Mouse (Mus musculus) layer of hippocampus, postnatal 10 days (tissue): ENCODE measurements around the gene Pus10. TPM values are rescaled to one million over a fixed set of nuclear protein-coding genes. Genes with fewer than 3 reads are reported as not detected.

ENCODE experiments used
- DNase-seq, 2 experiments: peaks; one replicate each; pipeline ENCODE4 v3.0.0; 2021; ENCODE audit warnings: low spot score in 2 of 2
- long read RNA-seq: library from polyadenylated mRNA; stranded (forward); transcript quantifications from one replicate; pipeline ENCODE4 v2.0.0, GENCODE M21; 2023
- total RNA-seq, 2 experiments: library from RNA; stranded (reverse); gene quantifications; 2 replicates each; pipeline ENCODE4 v1.2.3; 2021

Gene Pus10
- 10 to 100 TPM; 13.7 to 21.0 TPM for total RNA-seq
- long read RNA-seq, partial matches to known transcripts: 1 of 5 reads
- long read RNA-seq, other reads (novel, unspliced or antisense): 3 of 5 reads

DNA sequence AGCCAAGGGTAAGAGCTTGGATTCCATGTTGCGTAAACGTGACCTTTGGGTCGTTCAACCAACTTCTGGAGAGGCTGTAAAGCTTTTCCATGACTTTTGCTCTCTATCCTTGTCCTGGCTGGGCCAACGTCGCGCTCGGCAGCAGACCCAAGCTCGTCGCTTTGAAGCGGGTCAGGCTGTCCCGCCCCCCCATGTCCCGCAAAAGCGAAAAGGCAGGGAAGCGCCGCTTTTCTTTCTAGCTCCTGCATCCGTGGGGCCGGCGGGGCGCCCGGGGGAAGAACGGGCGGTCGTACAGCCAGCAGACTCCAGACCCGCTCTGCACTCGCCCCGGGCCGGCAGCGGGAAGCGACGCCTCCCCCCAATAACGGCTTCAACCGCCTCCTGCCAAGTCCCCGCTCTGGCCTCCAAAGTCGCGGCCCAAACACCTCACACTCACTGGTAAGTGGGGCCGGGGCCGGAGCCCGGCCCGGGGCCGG lies at the start of gene Pus10:
TSS of gene Pus10 (plus strand) at position 364 of the 476 bp plus-strand sequence.
- no peak for DNase-seq

DNA sequence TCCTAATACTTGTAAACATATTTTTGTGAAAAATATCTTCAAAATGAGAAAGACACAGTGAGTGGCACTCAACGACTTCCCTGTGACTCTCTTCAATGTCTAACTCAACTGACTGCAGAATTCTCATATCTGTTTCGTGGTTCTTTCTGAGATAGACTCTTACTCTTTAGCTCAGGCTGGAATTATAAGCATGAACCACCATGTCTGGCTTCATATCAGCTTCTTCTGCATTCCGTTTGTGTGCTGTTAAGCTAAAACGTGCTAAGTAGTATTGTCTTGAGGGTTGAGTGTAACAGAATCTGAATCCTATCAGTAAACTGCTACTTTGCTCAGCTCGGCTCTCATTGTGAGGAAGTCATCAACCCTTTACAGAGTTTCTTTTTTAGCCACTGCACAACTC lies 46.5 kb upstream of the Pus10 start:
- DNase-seq: no peak

DNA sequence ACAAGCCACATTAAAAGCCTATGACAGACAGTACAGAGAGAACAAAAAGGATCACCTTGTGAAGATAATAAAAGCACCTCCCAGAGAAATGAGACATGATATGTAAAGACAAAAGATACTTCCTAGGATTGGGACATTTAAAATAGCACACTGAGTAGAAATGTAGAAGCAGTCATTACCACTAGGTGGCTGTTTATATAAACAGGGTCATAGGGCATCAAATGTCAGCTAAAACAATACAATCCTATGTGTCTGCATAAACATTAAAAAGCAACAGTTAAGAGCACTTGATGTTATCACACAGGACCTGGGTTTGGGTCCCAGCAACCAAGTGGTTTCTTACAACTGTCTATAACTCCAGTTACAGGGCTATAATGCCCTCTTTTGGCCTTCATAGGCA lies 34.8 kb upstream of the Pus10 start:
- no peak for DNase-seq

DNA sequence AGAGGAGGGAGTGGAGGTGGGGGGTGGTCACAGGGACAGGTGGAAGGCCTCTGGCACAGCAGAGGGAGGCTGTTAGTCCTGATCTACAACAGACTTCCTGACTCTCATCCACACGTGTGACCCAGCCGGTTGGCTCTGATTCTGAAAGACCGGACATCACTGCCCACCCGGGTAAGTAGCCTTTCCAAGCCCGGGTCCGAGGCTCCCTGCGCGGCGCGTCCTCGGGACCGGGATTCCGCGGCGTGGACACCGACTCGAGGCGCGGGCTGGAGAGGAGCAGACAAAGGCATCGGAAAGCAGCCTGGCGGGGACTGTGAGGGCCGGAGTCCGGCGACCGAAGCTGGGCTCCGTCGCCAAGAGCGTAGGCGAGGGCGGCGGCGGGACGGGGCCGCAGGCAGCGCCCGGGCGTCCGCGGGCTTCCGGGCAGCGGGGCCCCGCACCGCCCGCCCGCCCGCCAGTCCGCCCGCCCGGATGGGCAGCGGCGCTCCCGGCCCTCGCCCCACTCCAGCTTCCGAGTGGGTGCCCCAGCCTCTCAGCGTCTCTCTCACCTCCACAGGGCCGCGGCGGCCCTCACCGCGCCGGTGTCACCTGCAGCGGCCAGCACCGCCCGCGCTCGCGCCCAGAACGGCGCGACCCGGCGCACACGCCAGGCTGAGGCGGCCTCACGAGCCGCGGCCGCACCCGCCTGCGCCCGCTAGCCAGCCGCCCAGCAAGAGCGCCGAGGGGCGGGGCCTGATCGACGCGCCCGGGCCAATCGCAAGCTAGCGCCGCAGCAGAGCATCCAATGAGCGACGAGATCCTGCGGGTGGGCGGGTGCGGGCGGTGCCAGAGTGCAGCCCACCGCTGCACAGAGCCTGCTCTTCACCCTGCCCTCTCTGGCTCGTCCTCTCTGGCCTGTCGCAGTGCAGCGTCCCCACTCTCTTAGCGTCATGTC lies 32.3 kb upstream of the Pus10 start, which contains the start of gene 0610010F05Rik:
TSS of gene 0610010F05Rik (minus strand) at position 695 of the 934 bp plus-strand sequence.
- peak; percentile 74 to 83 for DNase-seq

DNA sequence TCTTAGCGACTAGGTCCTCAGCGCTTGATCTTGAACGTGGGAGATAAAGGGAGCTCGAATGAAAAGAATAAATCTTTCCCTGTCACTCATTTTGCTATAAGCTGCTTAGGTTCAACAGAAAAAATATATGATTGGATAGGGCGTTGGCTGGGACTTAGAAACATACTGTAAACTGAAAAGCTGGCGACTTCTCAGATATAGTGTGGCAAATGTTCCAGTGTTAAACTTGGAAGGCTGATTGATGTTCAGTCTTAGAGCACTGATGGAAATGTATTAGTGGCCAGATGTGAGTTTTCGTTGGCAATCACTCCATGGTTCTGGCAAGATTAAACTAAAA lies 31.6 kb upstream of the Pus10 start:
- DNase-seq: no peak

DNA sequence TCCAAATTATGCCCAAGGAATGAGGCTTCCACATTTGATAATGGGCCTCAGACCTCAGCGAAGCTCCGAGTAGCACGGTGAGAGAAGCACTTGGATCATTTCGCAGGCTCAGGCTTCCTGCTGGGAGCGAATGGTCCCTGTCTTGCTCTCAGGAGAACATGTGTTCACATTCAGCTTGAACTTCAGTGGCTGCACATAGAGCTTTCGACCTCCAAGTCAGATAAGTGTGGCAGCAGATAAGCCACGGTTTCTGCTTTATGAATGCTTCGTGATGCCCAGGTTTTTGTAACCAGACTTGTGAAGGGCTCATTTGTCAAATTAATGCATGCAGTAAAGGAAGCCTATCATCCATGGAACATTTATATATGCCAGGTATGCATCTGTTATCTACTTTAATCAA lies 30.9 kb upstream of the Pus10 start:
- DNase-seq: no peak

DNA sequence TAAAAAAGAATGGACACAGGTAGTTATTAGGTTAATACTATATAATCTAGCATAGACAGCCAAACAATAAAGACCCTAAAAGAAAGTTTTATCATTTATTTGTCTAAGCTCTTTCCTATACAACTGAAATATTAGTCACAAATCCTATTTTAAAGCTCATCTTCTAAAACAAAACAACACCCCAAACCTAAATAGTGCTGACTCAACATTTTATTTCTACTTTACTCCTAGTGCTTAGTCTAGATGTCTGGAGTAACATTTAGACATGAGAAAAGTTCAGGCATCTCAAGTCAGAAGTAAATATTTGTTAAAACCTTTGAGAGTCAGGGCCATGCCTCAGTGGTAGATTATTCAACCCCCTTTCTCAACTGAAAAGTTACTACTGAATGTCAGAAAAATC lies 18.0 kb upstream of the Pus10 start:
- DNase-seq: no peak

DNA sequence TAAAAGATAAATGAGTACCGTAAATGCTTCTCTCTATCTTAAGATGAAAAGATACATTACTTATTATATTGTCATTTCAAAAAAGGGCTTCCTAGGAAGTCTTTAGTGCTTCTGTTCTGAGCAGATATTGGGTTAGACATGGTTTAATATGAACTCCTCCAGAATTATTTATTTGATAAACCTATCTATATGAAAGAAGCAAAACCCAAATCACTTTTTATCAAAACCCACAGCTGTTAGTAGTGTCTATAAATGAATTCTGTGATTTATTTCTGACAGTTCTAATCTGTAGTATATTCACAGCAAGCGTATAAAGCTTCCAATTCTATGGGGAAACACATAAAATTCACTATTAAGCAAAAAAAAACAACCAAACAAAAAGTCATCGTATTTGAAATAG lies 17.6 kb upstream of the Pus10 start:
- no peak for DNase-seq

DNA sequence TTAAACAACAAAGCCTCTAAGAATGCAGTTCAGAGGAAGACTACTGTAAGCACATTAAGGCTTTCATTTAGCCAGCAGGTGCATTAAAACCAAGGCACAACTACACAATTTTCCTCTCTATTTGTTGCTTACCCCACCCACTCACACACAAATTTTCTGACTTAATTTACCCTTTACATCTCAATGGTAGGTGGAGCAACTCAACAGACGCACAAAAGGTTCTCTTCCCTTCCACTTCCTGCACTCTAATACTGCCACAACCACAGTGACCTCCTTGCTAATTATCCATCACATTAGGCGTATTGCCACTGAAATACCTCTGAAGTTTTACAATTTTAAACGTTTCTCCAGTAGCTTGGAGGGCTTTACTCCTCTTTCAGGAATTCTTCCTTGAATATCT lies 11.8 kb upstream of the Pus10 start:
- DNase-seq: no peak

DNA sequence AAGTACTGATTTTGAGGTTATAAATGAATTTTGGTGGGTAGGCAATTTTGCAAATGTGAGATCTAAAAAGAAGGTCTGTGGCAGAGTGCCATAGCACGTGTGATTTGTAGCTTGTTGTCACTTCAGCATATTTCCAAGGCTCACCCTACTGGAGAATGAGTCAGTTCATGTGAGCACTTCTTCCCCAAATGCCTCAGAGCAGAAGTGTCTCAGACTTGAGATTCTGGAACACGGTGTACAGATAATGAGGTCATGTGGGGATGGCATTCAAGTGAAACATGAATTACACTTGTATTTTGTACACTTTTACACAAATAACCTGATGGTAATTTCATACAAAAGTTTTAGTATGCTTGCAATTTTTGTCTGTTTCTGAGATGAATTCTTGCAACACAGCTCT lies 7.7 kb upstream of the Pus10 start:
- no peak for DNase-seq

DNA sequence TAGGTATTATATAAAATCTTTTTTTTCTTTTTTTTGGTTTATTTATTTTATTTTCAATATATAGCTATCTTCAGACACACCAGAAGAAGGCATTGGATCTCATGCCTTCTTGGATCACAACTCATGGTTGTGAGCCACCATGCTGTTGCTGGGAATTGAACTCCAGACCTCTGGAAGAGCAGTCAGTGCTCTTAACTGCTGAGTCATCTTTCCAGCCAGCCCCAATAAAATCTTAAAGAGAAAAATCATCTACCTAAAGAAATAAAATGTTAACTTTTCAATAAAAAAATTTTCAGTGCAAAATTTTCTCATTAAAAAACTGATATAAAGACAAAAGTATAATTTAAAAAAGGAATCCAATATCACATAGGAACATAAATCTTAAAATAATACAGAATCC lies 1.2 kb upstream of the Pus10 start:
- no peak for DNase-seq

DNA sequence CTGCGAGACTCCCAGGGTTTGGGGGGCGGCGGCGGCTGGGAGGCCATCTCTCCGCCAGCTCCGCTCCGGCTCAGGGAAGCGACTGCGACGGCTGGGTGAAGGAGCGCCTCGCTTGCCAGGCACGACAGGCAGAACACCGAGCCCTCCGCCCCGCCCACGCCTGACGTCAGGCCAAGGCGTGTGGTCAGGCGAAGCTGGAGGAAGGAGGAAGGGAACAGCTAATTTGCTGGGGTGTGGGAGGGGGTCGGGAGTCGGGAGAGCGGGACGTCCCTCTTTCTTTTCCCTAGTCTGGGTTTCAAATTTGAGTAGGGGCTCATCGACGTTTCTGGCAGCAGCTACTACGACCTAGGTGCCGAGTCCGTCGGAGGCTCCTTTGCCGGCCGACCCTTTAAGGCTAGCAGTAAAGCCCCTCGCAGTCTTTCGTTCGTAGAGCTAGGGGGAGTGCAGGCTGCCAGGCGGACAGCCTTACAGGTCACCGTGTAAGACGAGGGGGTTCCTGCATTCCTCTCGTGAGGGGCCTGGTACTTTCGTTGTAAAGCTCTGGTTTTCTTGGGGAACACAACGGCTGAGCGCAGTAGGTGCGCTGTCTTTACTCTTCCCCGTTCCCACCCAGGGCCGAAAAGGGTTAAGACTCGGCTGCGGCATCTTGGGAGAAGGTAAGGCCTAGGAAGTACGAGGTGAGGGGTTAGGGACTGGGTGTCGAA lies 476 bp downstream of the Pus10 start, which contains the start of gene Pex13:
TSS of gene Pex13 (minus strand) at position 162 of the 704 bp plus-strand sequence.
- peak; percentile 93 to 94 for DNase-seq

DNA sequence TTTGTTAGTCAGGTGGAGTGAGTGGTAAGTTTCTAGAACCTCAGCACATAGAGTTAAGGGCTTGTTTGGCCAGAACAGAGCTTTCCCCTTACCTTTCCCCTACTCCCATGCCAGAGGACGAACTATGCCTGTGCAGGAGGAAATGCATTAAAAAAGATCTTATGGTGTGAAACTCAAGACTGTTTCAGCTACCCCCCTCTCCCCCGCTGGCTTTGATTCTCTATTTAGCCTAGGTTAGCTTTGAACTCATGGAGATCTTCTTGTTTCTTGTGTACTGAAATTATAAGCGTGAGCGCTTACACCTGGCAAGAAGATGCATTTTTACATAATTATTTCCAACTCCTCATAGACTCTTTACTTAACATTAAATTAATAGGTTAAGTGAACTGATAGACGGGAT lies 1.1 kb downstream of the Pus10 start:
- DNase-seq: no peak

DNA sequence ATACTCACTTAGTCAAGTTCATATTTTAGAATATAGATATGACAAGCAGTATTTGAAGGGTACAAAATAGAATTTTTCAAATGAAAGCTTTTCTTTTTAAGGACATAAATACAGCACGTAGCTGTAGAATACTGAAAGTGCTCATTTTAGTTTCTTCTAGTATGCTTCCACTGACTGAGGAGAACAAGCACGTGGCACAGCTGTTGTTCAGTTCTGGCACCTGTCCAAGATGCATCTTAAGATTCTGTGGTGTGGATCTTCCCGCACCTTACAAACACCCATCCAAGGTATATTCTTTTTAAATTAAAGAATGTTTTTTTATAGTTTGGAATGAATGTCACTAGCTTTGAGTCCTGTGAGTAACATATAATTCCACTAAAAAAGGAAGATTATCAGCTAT lies 1.7 kb downstream of the Pus10 start:
- DNase-seq: no peak

DNA sequence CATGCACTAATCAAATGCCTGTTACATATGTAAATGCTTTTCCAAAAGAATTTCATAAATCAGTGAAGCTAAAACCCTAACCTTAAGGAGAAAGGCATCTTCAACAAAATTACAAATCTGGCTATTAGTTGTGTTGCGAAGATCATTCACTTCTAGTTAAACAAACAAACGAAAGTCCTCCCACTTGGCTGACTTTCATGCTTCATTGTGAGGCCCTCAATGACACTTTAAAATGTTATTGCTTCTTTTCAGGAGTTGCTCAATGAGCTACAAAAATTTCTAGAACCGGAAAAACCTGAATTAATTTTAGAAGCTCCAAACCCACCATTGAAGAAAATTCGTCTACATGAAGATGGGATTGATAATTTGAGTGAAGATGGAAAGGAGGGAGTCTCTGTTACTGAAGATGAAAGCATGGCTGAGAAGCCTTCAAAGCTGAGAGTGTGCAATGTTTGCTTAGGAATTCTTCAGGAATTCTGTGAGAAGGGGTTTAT lies 6.8 kb downstream of the Pus10 start:
- no peak for DNase-seq

DNA sequence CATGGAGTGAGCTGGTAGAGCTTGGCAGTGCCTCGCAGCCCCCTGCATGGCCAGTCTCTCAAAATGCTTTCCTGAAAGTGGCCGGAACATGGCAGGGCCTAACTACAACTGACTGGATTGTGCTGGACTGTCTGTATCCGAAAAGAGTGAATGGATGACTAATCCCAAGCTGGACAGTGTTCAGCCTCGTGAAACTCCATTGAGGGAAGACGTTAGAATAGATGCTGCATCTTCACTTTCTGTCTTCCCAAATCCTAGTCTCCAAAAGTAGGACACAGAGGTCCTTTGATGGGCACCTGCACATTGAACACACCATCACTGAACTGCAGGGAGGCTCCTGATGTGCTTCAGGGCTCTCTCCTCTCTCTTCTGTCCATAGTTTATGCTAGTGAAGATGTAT lies 10.6 kb downstream of the Pus10 start:
- DNase-seq: no peak

DNA sequence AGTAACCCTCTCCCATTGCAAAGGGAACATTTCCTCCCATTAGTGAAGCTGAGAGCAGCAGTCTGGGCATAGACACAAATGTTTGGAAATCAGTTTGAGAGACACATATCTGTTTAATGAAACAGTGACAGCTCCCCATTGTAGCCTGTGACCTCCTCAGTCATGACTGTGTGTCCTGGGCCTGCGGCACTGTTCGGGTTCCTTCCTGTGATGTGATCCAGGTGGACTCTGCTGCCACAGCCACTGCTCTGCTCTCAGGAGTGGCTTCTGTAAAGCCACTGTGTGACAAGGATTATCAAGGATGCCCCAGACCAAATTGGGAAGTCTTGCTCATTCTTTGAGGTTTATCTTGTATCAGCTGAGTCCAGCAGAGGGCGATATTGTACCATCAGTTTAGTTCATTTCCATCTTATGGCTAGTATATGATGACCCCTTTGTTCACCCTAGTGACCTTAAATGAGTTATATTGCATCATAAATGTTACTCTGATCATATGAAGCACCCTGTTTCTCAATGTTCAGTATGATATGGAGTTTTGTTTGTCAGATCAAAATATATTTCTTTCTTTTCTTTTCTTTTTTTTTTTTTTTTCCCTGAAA lies 13.7 kb downstream of the Pus10 start:
- peak; percentile 57 to 69 for DNase-seq

DNA sequence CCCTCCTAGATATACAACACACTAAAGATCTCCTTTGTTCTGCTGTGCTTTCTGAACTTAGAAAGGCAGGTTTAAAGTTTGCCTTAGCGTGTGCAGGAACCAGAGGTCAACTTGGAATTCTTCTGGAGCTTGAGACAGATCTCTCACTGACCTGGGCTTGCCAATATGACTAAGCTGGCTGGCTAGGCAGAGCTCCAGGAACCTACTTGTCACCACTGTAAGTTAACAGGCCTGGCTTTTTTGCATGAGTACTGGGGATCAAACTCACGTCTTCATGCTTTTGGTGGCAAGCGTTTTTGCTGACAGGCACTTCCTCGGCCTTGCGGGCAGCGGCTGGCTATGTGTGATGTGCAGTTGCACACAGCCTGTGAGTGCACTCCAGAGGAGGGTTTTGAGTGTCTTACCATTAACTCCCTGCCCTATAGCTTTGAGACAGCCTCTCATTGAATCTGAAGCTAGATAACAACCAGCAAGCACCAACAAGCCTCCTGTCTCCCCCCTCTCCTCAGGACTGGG lies 15.0 kb downstream of the Pus10 start:
- no peak for DNase-seq

DNA sequence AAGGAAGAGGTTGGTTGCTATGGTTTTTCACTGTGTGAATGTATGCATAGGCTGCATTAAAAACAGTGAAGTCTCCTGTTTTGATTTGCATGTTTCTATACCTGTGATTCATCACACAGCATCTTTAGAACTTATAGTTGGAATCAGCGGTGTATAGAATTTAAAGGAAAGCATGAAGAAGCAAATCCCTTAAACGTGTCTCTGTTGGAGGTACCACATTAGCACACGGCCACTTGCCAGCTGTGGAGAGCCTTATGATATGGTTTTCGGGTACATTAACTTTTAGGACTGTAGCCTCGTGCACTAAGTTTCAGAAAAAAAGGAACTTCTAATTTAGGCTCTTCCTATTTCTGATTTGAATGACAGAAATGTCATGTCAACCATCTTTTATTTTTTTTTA lies 17.1 kb downstream of the Pus10 start:
- no peak for DNase-seq

DNA sequence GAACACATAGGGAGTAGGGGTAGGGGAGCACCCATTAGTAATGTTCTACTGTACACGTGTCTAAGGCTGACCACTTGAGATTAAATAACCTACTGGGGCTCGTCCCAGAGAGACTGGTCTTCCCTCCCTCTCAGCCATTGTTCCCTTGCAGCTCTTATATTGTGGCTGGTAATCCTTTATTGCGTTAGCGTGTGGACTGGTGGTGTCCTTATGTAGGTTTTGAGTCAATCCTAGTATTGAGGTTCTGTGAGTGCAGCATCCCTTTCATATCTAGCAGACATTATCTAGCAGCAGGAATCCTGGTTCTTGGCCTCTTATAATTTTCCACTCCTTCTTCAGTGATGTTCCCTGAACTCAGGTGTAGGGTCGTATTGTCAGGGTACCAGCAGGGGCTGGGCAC lies 21.2 kb downstream of the Pus10 start:
- DNase-seq: no peak

DNA sequence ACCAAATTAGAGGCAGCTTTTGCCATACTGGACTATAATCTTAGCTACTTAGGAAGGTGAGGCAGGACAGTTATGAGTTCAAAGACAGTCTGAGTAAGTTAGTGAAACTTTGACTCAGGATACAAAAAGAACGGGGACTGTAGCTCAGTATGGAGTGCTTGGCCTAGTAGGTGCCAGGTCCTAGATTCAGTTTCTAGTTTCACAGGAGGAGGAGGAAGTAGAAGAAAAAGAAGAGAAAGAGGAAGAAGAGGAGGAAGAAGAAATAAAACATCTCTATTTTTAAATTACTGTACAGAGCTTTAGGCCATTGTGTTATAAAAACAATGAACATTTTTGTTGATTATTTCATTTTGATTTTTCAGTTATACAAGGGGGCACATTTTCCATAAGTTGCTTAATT lies 22.6 kb downstream of the Pus10 start:
- no peak for DNase-seq
